Mouse (Mus musculus) embryonic fibroblast, embryonic 13.5 days (primary cell): Measurements from ENCODE around the gene Erc2.

ENCODE experiments used
- CTCF ChIP-seq: IDR thresholded peaks from 2 replicates; pipeline ENCODE4 v1.5.1; 2011; ENCODE audit warnings: mild to moderate bottlenecking, control low read depth, low read length, moderate library complexity, borderline replicate concordance; ENCODE audit not compliant: insufficient read depth
- POLR2A ChIP-seq: IDR thresholded peaks from 2 replicates; pipeline ENCODE4 v1.6.1; 2011; ENCODE audit warnings: low read depth, mild to moderate bottlenecking, control low read depth, low read length, moderate library complexity

DNA sequence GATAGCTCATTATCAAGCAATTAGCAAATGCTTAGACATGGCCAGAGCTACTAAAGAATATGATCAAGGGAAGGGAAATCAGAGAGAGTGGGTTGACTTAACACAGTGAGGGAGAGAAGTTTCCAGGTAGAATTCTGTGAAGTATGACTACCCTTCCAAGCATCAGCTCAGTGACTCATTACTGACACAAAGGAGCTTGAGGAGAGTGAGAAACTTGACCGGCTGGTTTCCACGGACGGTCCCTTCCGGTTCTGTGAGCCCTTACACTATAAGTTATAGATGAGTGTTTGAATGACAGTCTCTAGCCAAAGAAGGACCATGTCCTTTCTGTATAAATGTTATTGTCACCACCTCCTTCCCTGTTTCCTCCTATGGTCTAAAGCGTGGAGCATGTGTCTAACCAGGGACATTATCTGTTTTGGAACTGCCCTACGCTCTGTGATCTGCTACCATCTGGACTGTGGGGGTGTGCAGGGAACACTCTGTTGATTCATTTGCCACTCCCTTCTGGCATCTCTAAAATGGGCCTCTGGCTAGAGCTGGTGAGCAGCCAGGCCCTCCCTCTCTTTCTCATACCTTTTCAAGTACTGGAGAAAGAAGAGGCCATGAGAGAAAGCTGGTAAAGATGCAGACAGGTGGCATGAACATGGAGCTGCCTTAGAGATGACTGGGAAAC, 238.3 kb downstream of the Erc2 start:
- TF ChIP-seq CTCF (no peak), POLR2A (no peak)
